Mouse (Mus musculus) stomach, postnatal 0 days (tissue): ENCODE results near the gene Yars.

Experiments
- CTCF ChIP-seq: IDR thresholded peaks from 2 replicates; pipeline ENCODE4 v1.5.1; 2016; ENCODE audit warnings: antibody characterized with exemption, low read depth, mild to moderate bottlenecking, moderate library complexity
- EP300 ChIP-seq: optimal IDR thresholded peaks from 2 replicates; pipeline ENCODE3; 2016; ENCODE audit warnings: antibody characterized with exemption

DNA sequence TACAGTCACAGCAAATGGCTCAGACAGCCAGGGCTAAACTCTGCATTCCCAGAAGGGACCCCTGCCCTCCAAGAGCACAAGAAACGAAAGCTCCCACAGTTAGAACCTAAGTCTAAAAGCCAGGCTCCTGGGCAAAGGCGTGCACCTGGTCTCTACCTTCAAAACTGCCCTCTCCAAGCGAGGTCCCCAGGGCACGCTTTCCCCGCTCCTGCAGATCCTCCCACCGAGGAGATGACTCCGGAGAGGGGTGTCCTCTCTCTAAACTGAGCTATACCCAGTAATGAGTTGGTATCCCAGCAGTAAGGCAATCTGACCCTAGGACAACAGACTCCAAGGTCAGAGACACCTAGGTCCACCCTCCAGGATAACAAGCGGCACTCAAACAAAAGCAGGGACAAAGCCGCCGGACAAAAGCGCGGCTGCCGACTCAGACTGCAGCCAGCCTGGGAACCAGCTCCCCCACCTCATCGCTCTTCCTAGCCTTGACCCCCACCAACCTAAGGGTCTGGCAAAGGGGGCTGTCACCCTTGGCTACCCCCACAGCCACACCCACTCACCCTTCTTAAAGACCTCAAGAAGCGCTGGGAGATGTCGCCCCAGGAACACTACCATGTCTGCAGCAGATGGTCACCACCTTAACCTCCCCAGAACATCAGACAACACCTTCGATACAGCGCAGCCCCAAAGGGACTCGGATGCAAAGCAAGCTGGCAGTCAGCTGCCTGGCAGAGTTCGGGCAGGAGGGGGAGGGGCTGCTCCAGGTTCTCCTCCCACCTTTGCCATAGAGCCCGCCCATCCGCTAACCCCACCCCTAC lies 37.8 kb downstream of the Yars start:
- TF ChIP-seq EP300 (no peak), CTCF (no peak)
